Mouse (Mus musculus) hindbrain, embryonic 16.5 days (tissue): ENCODE data around the gene Brd3os. TPM values are rescaled to one million over a fixed set of nuclear protein-coding genes. Genes with fewer than 3 reads are reported as not detected.

Experiments
- ATAC-seq: fragments of 200-750 bp; cut with Nextera tagmentation; 2 replicates; pipeline ENCODE4 v1.8.0; 2017; ENCODE audit warnings: moderate TSS enrichment, moderate library complexity
- H3K27ac ChIP-seq: fragments of 300-500 bp; sonication (generic); 2 replicates; pipeline ENCODE4 v1.5.1; 2014; ENCODE audit warnings: low read depth, mild to moderate bottlenecking, control low read depth, low read length, moderate library complexity
- H3K27me3 ChIP-seq: fragments of 300-500 bp; sonication (generic); replicated peaks from 2 replicates; pipeline ENCODE4 v1.6.1; 2014; ENCODE audit warnings: low read length; ENCODE audit not compliant: control insufficient read depth, insufficient read depth
- H3K36me3 ChIP-seq: fragments of 300-500 bp; sonication (generic); 2 replicates; pipeline ENCODE4 v1.6.1; 2014; ENCODE audit warnings: mild to moderate bottlenecking, low read length, moderate library complexity, mixed read lengths; ENCODE audit not compliant: control insufficient read depth, insufficient read depth
- H3K4me1 ChIP-seq: fragments of 300-500 bp; sonication (generic); 2 replicates; pipeline ENCODE4 v1.6.1; 2014; ENCODE audit warnings: low read depth, low read length; ENCODE audit not compliant: control insufficient read depth, insufficient read depth
- H3K4me2 ChIP-seq: fragments of 300-500 bp; sonication (generic); 2 replicates; pipeline ENCODE4 v1.6.1; 2014; ENCODE audit warnings: mild to moderate bottlenecking, low read length, control low read depth, moderate library complexity
- H3K4me3 ChIP-seq: fragments of 300-500 bp; sonication (generic); 2 replicates; pipeline ENCODE4 v1.5.1; 2014; ENCODE audit warnings: mild to moderate bottlenecking, low read length, control low read depth, moderate library complexity
- H3K9ac ChIP-seq: fragments of 300-500 bp; sonication (generic); 2 replicates; pipeline ENCODE4 v1.6.1; 2014; ENCODE audit warnings: low read depth, mild to moderate bottlenecking, control low read depth, low read length, moderate library complexity
- H3K9me3 ChIP-seq: fragments of 300-500 bp; sonication (generic); 2 replicates; pipeline ENCODE4 v1.6.1; 2014; ENCODE audit warnings: mild to moderate bottlenecking, low read length, moderate library complexity; ENCODE audit not compliant: control insufficient read depth
- WGBS: fragments of 180-500 bp; shearing (Covaris S2); extraction: QIAGEN DNeasy Blood & Tissue Kit; methylation state at CpG from one replicate; pipeline ENCODE4 v1.1.7; 2014; 5-methylcytosine and 5-hydroxymethylcytosine counted together
- polyA plus RNA-seq: library from polyadenylated mRNA; unstranded; fragments of >200 nt; fragmentation: Nextera tagmentation; extraction: Ambion mirVana; gene quantifications from 2 replicates; pipeline ENCODE4 v1.2.1, GENCODE M21; 2015

Gene Brd3os
- polyA plus RNA-seq, 1 experiment from 2014 or later, result 45.6 TPM

- Histone ChIP-seq H3K27me3 (no peaks in the 10 kb centered on the region), H3K36me3 (peaks cover 3% of the 10 kb centered on the region; the same call in 1 of the 2 replicates), H3K9ac (no peak overlapping the region), H3K27ac (no peak overlapping the region), H3K4me2 (no peak overlapping the region), H3K4me3 (no peak overlapping the region), H3K9me3 (no peaks in the 10 kb centered on the region), H3K4me1 (peaks cover 47% of the 10 kb centered on the region)
- WGBS, result 97% methylated on average over 2 of the region's 2 CpGs
- no peak for ATAC-seq
Measured at GRCm38 (mm10) chr2:27470535-27470934, 28.4 kb downstream of the Brd3os start.

GRCm38 (mm10) chr2:27471170-27471584, 29.1 kb downstream of the Brd3os start:
- Histone ChIP-seq H3K4me1 (peaks cover 48% of the 10 kb centered on the region), H3K4me2 (no peak overlapping the region), H3K27ac (no peak overlapping the region), H3K9ac (no peak overlapping the region), H3K4me3 (no peak overlapping the region), H3K27me3 (no peaks in the 10 kb centered on the region), H3K36me3 (peaks cover under 1% of the 10 kb centered on the region; the same call in 1 of the 2 replicates), H3K9me3 (no peaks in the 10 kb centered on the region)
- no peak for ATAC-seq

DNA sequence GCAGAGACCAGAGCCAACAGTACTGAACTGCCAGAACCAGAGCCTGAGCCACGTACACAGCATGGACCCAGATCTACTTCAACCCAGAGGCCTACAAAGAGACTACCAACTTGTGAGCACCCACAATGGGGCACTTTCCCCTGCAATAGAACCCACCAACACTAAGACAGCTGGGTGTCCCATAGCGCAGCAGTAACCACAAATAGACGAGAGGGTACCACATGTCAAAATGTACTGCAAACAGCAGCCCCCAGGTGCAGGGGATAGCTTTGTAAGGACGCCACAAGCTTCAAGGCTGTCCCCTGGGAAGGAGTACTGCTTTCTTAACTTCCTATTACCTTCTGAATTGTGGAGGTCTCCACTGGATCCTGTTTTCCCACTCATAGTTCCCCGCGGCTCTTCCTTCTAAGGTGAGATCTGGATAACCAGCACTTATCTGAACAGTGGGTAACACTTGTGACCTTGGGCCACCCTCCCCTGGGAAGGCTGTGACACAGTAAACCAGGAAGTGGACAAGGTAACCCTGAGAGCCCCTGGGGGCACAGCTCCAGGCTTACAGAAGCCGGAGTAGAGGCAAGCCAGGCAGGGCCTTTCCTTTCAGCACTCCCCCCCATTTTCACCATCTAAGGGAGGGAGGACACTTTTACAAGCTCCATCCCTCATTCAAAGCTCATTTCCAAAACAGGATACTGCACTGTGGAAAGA, 31.1 kb downstream of the Brd3os start:
- no peak for ATAC-seq
- H3K4me1 ChIP-seq, result peaks cover 54% of the 10 kb centered on the region
- WGBS, result 80% methylated on average over 7 of the region's 7 CpGs
- H3K27ac ChIP-seq, result no peak overlapping the region
- H3K9ac ChIP-seq, result no peak overlapping the region
- H3K9me3 ChIP-seq, result no peaks in the 10 kb centered on the region
- H3K4me3 ChIP-seq, result peak overlapping the region; percentile 73; the same call in 1 of the 2 replicates
- H3K36me3 ChIP-seq, result no peaks in the 10 kb centered on the region
- peak overlapping the region; percentile 81 for H3K4me2 ChIP-seq
- no peaks in the 10 kb centered on the region for H3K27me3 ChIP-seq

DNA sequence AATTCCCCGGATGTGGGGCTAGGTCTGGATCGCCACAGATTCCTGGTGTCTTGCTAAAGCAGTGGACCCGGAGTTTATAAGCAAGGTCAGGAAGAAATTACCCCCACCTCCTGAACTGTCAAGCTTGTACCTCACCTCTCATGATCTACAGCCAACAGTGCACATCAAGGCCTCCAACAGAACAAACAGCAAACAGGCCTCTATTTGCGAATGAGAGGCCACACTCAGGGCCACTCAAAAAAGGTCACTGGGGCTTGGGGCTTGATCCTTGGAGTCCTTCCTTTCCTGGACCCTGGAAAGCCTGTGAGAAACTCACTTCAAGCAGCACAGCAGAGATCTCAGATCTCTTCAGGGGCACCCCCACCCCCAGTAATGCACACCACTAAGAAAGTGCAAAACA, 31.8 kb downstream of the Brd3os start:
- H3K4me2 ChIP-seq, result peak overlapping the region; percentile 81
- no peaks in the 10 kb centered on the region for H3K27me3 ChIP-seq
- no peaks in the 10 kb centered on the region for H3K36me3 ChIP-seq
- no peak overlapping the region for H3K27ac ChIP-seq
- WGBS, result 36% methylated on average over 4 of the region's 4 CpGs
- peak overlapping the region; percentile 83 for H3K9ac ChIP-seq
- peaks cover 54% of the 10 kb centered on the region for H3K4me1 ChIP-seq
- H3K9me3 ChIP-seq, result no peaks in the 10 kb centered on the region
- ATAC-seq, result no peak
- peak overlapping the region; percentile 73 for H3K4me3 ChIP-seq

DNA sequence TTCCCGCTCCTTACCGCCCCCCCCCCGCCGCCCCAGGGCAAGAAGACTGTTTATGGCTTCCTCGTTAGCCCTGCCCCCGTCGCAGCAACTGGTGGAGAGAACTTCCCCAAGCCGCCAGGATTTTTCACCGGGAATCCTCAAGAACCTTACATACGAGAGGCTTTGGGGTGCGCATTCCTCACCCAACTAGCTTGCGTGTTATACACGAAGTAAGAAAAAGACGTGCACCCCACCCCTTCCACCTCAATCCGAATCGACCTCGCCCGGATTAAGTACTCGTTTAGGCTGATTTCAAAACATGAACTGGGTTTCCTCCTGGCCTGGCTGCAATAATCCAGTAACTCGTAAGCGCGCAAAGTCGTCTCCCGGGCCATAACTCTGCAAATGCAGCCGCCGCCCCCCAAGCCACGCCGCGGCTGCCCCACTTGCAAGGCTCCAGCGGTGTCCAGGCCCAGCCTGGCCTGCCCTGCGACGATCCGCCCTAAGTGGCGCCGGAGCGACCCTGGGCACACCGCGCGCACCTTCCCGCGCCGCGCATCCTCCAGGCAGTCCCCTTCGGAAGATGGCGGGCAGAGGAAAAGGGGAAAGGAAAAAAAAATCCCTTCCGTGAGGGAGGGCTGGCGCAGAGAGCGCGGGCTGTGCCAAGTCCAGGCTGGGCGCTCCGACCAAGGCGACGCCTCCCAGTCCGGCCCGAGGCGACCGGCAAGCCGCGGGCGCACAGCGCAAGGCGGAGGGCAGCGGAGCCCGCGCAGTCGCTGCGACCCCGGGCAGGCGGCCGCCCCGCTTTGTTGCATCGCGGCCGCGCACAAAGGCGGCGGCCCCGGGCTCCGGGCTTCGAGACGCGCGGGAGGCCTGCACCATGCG, 32.7 kb downstream of the Brd3os start:
- Histone ChIP-seq H3K9ac (peak overlapping the region; percentile 83), H3K36me3 (no peaks in the 10 kb centered on the region), H3K4me3 (peak overlapping the region; percentile 73), H3K9me3 (no peaks in the 10 kb centered on the region), H3K27me3 (no peaks in the 10 kb centered on the region), H3K4me1 (peaks cover 48% of the 10 kb centered on the region), H3K4me2 (peak overlapping the region; percentile 81), H3K27ac (peak overlapping the region; percentile 96)
- WGBS, result under 1% methylated on average over 81 of the region's 84 CpGs
- peak; percentile 56 for ATAC-seq

GRCm38 (mm10) chr2:27475495-27476302, 33.6 kb downstream of the Brd3os start:
- Histone ChIP-seq H3K4me3 (peak overlapping the region; percentile 73), H3K4me1 (peaks cover 40% of the 10 kb centered on the region), H3K9me3 (no peaks in the 10 kb centered on the region), H3K36me3 (no peaks in the 10 kb centered on the region), H3K27ac (peak overlapping the region; percentile 96), H3K4me2 (peak overlapping the region; percentile 81), H3K9ac (peak overlapping the region; percentile 83), H3K27me3 (no peaks in the 10 kb centered on the region)
- ATAC-seq, result peak; percentile 99
- WGBS, result under 1% methylated on average over 59 of the region's 96 CpGs

DNA sequence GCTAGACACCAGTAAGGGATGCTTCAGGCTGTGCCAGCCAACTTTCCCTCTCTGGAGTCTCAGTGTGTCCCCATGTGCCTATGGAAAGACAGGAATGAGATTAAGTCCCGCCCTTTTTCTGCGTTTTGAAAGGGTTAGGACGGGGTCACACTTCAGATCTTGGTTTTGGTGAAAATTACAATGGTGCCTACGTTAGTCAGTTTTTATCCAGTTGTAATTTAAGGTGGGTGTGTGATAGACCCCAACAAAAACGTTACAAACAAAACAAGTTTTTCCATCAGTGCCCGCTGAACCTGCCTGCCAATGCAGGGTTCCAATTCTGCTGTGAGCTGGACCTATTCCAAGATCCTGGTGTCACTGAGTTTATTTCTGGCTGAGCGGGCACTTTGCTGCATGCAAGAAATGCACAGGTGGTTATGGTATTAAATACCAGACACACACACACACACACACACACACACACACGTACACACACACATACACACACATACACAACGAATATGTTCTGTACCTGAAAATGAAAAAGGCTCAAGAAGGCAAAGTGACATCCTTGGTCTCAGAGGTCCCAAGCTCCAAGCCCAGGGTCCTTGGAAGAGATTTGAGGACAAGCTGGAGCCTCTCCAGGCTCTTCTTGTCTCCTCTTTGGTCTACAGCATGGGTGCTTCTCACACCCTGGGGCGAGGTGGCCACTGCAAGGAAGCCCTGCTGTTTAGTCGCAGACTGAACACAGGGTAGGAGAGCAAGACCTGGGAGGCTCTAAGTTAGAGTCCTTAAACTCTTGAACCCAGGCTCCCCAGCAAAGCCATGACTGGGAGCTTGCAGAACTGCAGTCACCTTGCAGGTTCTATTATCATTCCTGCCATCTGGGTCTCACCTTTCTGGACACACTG, 34.4 kb downstream of the Brd3os start:
- Histone ChIP-seq H3K27ac (peak overlapping the region; percentile 96), H3K4me3 (peak overlapping the region; percentile 73), H3K36me3 (no peaks in the 10 kb centered on the region), H3K27me3 (no peaks in the 10 kb centered on the region), H3K4me1 (peaks cover 31% of the 10 kb centered on the region), H3K9me3 (no peaks in the 10 kb centered on the region), H3K9ac (peak overlapping the region; percentile 78), H3K4me2 (peak overlapping the region; percentile 81)
- no peak for ATAC-seq
- 27% methylated on average over 11 of the region's 11 CpGs for WGBS

- Histone ChIP-seq H3K4me3 (no peak overlapping the region), H3K4me2 (no peak overlapping the region), H3K36me3 (no peaks in the 10 kb centered on the region), H3K27ac (no peak overlapping the region), H3K9me3 (no peaks in the 10 kb centered on the region), H3K27me3 (no peaks in the 10 kb centered on the region), H3K9ac (no peak overlapping the region), H3K4me1 (peaks cover 7% of the 10 kb centered on the region)
- 70% methylated on average over 4 of the region's 4 CpGs for WGBS
- ATAC-seq, result no peak
Measured at GRCm38 (mm10) chr2:27479821-27480220, 37.7 kb downstream of the Brd3os start.
